Mouse (Mus musculus): ENCODE data around the gene Fam160a2.

DNA sequence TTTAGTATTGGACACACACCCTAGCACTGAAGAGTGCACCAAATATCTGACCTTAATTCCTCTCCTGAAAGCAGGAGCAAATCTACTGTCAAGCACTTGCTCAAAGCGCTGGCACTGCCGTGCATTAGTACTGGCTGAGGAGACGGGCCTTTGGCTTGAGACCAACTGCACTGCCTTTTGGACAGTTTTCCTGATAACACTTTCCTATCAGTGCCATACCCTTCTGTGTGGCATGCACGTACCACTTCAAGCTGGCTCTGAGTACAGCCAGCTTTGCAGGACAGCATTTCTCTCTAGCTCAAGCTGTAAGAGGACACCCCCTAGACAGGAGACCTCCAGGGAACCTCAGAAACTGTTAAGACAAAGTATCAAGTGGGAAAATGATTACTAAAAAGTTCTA lies 26.3 kb downstream of the Fam160a2 start:
- no peak for TF ChIP-seq CTCF (IDR thresholded peaks at IDR 0.05; ENCODE audit: borderline replicate concordance, insufficient read depth, low read length)
- no peak for TF ChIP-seq POLR2A (IDR thresholded peaks at IDR 0.05; ENCODE audit: low read depth, low read length)
